Mouse (Mus musculus) Muller cell, postnatal 12 days (primary cell): Measurements from ENCODE around the gene B130006D01Rik.
A peak's percentile ranks its signal among the peaks of the same experiment; 100 is the strongest.
"Not testable (repeated sequence)": the region's sequence is repeated elsewhere in the genome, so short reads cannot be mapped to it uniquely, and the experiment has no call there.

Source experiments
- DNase-seq: peaks from one replicate; pipeline ENCODE4 v3.0.0-alpha.2; 2015; ENCODE audit errors: inconsistent ontology term

The B130006D01Rik gene

GRCm38 (mm10) chr11:95713225-95713810 is 10.1 kb upstream of the B130006D01Rik start:
- no peak for DNase-seq

GRCm38 (mm10) chr11:95713811-95714241 is 9.6 kb upstream of the B130006D01Rik start:
- no peak for DNase-seq

DNA sequence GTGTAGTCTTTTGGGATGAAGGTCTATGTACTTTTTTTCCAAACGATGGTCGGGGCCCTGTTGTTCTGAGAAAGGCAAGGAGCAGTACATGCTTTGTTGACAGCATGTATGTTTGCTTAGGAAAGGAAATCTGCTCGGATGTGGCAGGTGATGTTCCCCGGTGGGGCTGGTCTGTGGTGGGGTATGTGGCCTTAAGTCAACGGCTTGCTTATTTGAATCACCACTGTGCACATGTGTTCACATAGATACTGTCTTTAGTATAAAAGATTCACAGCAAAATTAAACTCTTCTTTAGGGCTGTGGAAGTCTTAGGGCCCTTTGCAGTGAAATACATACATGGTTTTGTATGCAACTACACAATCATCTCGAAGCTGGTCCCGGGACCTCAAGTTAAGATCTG is 9.0 kb upstream of the B130006D01Rik start:
- DNase-seq: no peak

- peak; percentile 29 for DNase-seq
Observed at GRCm38 (mm10) chr11:95716136-95716535, 7.3 kb upstream of the B130006D01Rik start.

GRCm38 (mm10) chr11:95719356-95719755 is 4.0 kb upstream of the B130006D01Rik start:
- peak; percentile 24 for DNase-seq

DNA sequence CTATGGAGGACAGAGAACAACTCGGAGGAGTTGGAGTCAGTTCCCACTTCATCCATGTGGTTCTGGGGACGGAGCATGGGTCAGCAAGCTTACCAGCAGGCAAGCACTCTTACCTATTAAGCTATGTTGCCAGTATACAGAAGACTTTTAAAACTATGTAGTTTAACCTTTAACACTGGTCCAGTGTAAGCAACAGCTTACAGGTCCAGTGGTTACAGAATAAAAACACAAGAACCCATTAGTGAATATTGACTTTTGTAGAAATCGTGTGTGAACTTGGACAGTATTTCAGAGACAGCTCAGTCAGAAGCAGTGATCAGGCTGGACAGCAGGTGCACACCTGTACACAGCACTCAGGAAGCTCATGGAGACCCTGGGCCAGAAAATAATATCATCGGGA is 1.1 kb downstream of the B130006D01Rik start:
- no peak for DNase-seq

DNA sequence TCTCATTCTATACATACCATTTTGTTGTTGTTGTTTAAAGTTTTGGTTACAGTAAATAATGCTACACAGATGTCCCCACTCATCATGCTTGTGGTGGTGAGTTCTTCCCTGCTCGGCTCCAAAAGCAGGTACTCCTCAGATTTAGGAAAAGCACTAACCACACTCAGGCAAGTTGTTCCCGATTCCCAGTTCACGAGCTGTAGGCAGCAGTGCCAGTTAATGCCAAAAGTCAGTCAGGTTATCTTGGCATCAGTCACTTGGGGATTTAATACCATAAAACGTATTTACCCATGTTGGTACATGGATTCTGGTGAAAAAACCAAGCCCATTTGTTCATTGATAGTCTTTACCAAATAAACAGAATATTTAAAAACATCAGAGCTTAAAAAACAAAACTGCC is 2.8 kb downstream of the B130006D01Rik start:
- no peak for DNase-seq

GRCm38 (mm10) chr11:95727947-95728346 is 4.6 kb downstream of the B130006D01Rik start:
- DNase-seq: no peak

DNA sequence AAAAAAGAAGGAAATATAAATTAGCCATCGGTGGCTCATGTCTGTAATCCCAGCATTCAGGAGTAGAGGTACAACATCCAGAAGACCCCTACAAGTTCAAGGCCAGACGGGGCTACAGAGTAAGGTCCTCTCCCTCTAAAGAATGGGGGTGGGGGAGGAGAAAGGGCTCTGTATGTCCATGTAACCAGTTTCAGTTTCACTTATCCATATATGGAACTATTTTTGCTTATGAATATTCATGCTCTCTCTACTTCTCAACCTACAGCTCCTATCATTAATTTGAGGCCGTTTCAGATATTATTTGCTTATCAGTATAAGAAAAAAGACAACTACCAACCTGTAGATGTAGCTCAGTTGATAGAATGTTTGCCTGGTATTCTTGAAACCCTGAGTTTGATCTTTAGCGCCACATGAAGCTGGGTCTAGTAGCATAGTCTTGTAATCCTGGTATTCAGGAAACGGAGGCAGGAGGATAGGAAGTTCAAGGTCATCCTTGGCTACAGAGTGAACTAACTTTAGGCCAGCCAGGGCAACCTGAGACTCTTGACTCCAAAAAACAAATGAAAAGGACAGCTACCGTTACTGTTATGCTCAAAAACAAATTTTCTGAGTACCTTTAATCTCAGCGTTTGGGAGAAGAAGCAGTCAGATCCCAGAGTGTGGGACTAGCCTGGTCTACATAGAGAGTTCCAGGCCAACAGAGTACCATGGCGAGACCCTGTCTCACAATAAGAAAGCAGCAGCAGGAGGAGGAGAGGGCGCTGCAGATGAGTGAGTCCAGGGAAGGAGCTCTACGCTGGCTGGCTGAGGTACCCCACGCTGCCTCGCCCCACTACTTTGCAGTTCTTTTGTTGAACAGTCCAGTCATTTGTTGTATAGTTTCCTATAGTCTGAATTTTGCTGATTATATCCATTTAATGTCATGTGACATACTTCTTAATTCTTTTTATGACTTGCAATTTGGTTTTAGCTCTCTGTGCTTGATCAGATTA is 5.8 kb downstream of the B130006D01Rik start:
- no peak for DNase-seq

GRCm38 (mm10) chr11:95734485-95734884 is 11.1 kb downstream of the B130006D01Rik start:
- no peak for DNase-seq

GRCm38 (mm10) chr11:95737811-95738210 is 14.4 kb downstream of the B130006D01Rik start:
- no peak for DNase-seq

GRCm38 (mm10) chr11:95744521-95744920 is 21.1 kb downstream of the B130006D01Rik start:
- DNase-seq: peak; percentile 7

DNA sequence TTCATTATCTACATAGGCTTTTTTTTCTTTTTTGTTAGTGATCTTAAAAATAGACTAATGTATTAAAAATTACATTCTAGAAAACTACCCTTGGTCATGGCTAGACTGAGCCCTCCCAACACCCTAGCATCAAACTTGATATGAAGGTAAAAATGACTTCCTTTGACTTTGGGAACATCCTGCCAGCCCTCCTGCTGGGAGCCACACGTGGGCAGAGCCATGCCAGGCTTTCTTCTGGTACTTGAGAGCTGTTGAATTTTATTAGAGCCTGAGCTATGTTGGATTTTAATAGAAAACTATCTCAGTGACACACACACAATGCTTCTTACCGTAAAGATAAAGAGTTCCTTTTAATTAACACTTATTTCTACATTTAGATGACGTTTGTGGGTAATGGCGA is 23.4 kb downstream of the B130006D01Rik start:
- no peak for DNase-seq

DNA sequence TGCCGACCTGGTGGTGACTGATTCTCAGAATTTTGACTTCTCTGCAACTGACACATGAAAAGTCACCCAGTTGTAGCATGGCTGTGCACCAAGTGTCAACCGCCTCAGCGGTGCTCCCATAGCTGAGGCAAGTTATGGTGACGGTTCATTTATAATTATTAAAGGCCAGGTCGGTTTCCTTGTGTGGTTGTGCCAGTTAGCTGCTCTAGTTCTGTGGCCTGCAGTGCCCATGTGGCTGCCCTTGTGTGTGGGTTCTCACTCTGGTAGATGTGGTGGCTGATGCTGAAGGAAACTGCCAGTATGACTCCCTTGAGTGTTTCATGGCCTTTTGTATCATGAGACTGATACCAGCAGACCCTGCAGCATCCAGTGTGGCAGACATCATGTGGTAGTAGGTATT is 24.9 kb downstream of the B130006D01Rik start:
- DNase-seq: no peak

DNA sequence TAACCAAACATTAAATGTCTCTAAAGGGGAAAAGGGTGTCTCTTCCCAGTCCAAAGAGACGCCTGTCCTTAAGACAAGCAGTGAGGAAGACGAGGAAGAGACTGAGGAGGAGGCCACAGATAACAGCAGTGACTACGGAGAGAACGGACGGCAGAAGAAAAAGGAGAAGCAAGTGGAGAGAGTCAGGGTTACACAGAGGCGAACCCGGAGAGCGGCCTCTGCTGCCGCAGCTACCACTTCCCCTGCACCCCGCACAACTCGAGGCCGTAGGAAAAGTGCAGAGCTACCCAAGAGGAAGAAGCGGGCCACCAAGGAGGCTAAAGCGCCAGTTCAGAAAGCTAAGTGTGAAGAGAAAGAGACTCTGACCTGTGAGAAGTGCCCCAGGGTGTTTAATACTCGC is 26.2 kb downstream of the B130006D01Rik start:
- DNase-seq: no peak

DNA sequence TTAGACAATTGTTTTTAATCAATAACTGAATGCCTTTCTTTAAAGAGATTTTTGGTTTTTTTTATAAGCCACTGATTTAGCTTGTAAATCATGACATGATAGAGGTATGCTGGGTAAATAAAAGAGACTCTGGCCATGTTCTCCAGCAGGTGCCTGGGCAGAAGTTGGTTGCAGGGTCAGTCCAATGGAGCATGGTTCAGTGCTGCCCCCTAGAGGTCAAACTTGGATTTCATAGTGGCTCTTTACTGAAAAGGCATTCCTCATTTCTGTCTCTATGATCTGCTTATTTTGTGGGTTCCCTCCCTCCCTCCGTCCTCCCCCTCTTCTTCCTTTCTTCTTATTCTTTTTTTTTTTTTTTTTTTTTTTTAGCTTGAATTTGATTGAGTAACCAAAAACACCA is 27.6 kb downstream of the B130006D01Rik start:
- DNase-seq: peak; percentile 44

- not testable (repeated sequence) for DNase-seq
Observed at GRCm38 (mm10) chr11:95755137-95755536, 31.8 kb downstream of the B130006D01Rik start.

- no peak for DNase-seq
Observed at GRCm38 (mm10) chr11:95760521-95760920, 37.1 kb downstream of the B130006D01Rik start.

- no peak for DNase-seq
Observed at GRCm38 (mm10) chr11:95762996-95763395, 39.6 kb downstream of the B130006D01Rik start.

DNA sequence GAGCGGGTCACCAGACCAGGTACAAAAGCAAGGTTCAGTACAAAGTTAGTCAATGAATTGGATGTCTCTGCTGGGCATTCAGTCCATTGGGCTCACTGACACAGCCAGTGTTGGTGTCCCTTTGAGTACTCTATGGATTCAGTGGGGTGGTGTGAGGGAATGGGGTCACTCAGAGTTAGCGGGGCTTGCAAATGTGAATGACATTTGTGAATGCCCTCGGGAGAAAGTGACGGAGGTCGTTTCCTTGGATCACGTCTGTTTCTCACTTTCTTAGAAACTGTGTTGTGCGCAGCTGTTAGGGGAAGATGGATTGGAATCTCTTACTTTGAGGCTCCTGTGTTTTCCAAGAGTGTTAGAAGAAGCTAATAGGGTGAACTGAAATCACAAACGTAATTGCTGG is 41.4 kb downstream of the B130006D01Rik start:
- DNase-seq: no peak

DNA sequence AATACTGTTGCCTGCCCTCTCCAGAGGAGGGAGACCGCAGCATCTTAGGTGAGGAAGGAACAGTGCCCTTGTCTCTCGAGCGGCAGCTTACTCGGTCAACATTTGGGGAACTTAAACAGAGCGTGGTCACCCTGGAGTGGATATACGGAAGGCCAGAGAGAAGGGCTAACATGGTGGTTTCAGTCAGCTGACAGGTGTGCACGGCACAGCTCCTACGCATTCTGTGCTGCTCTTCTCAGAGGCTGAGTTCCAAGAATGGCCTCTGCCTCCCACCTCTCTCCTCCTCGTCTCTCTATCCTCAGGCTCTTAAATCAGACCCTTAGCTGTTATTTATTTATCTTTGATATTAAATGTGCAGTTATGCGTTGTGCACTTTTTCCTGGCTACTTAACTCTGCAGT is 41.9 kb downstream of the B130006D01Rik start:
- DNase-seq: no peak

DNA sequence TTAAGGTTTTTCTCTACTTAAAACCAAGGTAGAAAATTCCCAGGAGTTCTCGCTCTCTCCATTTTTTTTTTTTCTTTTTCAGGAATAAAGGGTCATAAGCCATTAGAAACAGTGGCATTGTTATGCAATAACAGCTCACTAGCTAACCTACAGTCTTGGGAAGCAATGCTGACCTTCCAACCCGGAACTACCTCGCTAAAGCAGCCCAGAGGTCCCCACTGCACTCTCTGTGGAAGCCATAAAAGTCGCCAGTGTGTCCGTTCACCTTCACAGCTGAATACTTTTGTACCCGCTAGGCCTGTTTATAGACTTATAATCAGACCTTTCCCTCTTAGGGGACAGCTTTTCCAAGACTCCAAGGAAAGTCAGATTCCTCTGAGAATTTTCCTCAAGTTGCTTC is 44.9 kb downstream of the B130006D01Rik start:
- no peak for DNase-seq

DNA sequence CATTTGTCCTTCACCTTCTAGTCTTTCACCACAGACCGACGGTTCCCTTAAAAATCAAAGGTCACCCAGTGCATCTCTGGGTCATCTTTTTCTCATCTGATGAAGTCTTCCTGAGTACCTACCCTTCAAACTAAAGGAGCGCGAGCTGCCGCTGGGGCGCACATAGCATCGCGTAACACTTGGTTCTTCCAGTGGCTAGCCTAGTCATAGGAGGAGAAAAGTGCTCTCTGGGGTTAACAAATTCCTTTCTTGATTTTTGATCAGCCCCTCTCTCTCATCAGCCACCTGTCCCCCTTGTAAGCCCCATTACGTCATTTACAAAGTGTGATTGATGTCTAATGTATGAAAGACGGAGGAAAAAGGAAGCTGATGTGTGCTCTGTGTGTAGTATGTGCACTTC is 45.8 kb downstream of the B130006D01Rik start:
- DNase-seq: no peak
